Mouse (Mus musculus) stomach, postnatal 0 days (tissue): ENCODE data around the gene Klhl42.

Experiments used
- CTCF ChIP-seq: IDR thresholded peaks from 2 replicates; pipeline ENCODE4 v1.5.1; 2016; ENCODE audit warnings: antibody characterized with exemption, low read depth, mild to moderate bottlenecking, moderate library complexity
- EP300 ChIP-seq: optimal IDR thresholded peaks from 2 replicates; pipeline ENCODE3; 2016; ENCODE audit warnings: antibody characterized with exemption

- TF ChIP-seq CTCF = no peak
- no peak for TF ChIP-seq EP300
These were observed 63.9 kb downstream of the Klhl42 start for GRCm38 (mm10) chr6:147155085-147155484.
